Mouse (Mus musculus) CD8-positive naive resting alpha-beta T cell, adult 2 months (primary cell): ENCODE measurements around the gene Rbfox3.

Source experiments
- DNase-seq, 2 experiments: peaks; one replicate each; pipeline ENCODE4 v3.0.0; 2022; ENCODE audit warnings: low read depth in 2 of 2, low spot score in 2 of 2

Rbfox3 gene

GRCm38 (mm10) chr11:118555631-118556030 lies 355.8 kb downstream of the Rbfox3 start:
- no peak for DNase-seq

- no peak for DNase-seq
Measured at GRCm38 (mm10) chr11:118554542-118554941, 356.9 kb downstream of the Rbfox3 start.

GRCm38 (mm10) chr11:118553926-118554325 lies 357.5 kb downstream of the Rbfox3 start:
- DNase-seq, result no peak

GRCm38 (mm10) chr11:118553001-118553400 lies 358.4 kb downstream of the Rbfox3 start:
- no peak for DNase-seq

GRCm38 (mm10) chr11:118552478-118552877 lies 358.9 kb downstream of the Rbfox3 start:
- DNase-seq, result no peak

GRCm38 (mm10) chr11:118551705-118552104 lies 359.7 kb downstream of the Rbfox3 start:
- no peak for DNase-seq

GRCm38 (mm10) chr11:118550773-118551520 lies 360.4 kb downstream of the Rbfox3 start:
- no peak for DNase-seq

GRCm38 (mm10) chr11:118548242-118548641 lies 363.2 kb downstream of the Rbfox3 start:
- no peak for DNase-seq

GRCm38 (mm10) chr11:118546269-118546668 lies 365.1 kb downstream of the Rbfox3 start:
- no peak for DNase-seq

GRCm38 (mm10) chr11:118545690-118546089 lies 365.7 kb downstream of the Rbfox3 start:
- DNase-seq, result no peak

GRCm38 (mm10) chr11:118544564-118544963 lies 366.8 kb downstream of the Rbfox3 start:
- no peak for DNase-seq

- DNase-seq, result no peak
Measured at GRCm38 (mm10) chr11:118542906-118543305, 368.5 kb downstream of the Rbfox3 start.

- DNase-seq, result no peak
Measured at GRCm38 (mm10) chr11:118540411-118541026, 370.9 kb downstream of the Rbfox3 start.

GRCm38 (mm10) chr11:118538008-118538407 lies 373.4 kb downstream of the Rbfox3 start:
- DNase-seq, result no peak

- DNase-seq, result no peak
Measured at GRCm38 (mm10) chr11:118534382-118535092, 376.9 kb downstream of the Rbfox3 start.

- no peak for DNase-seq
Measured at GRCm38 (mm10) chr11:118530313-118530712, 381.1 kb downstream of the Rbfox3 start.

- no peak for DNase-seq
Measured at GRCm38 (mm10) chr11:118528761-118529160, 382.6 kb downstream of the Rbfox3 start.

- DNase-seq, result no peak
Measured at GRCm38 (mm10) chr11:118525059-118525458, 386.3 kb downstream of the Rbfox3 start.

- no peak for DNase-seq
Measured at GRCm38 (mm10) chr11:118523496-118524145, 387.8 kb downstream of the Rbfox3 start.

- no peak for DNase-seq
Measured at GRCm38 (mm10) chr11:118520932-118521331, 390.5 kb downstream of the Rbfox3 start.

- peak in 1 of 2 experiments; percentile 9 for DNase-seq
Measured at GRCm38 (mm10) chr11:118520251-118520650, 391.1 kb downstream of the Rbfox3 start.
